Mouse (Mus musculus) T-helper 2 cell (primary cell): ENCODE results near the gene Tbc1d15.
"Not testable (repeated sequence)": the region's sequence is repeated elsewhere in the genome, so short reads cannot be mapped to it uniquely, and the experiment has no call there.

Experiments used
- in situ Hi-C: fragments of 300-600 bp; cut with MboI, MseI; formaldehyde crosslinking; loops from one replicate; pipeline ENCODE4 v1.15.1; 2025; ENCODE audit warnings: high pct_unique_total_duplicates

Tbc1d15 gene

GRCm38 (mm10) chr10:115245488-115245887 is 5.8 kb downstream of the Tbc1d15 start:
- in situ Hi-C loops, result no loop called here

GRCm38 (mm10) chr10:115241082-115241595 is 10.1 kb downstream of the Tbc1d15 start:
- in situ Hi-C loops, result no loop called here

- in situ Hi-C loops, result no loop called here
These were observed 13.3 kb downstream of the Tbc1d15 start for GRCm38 (mm10) chr10:115237931-115238330.

GRCm38 (mm10) chr10:115236733-115237132 is 14.5 kb downstream of the Tbc1d15 start:
- in situ Hi-C loops, result no loop called here

GRCm38 (mm10) chr10:115235501-115235900 is 15.8 kb downstream of the Tbc1d15 start:
- in situ Hi-C loops, result no loop called here

GRCm38 (mm10) chr10:115233798-115234197 is 17.5 kb downstream of the Tbc1d15 start:
- in situ Hi-C loops, result no loop called here

GRCm38 (mm10) chr10:115232513-115232912 is 18.8 kb downstream of the Tbc1d15 start:
- in situ Hi-C loops, result no loop called here

GRCm38 (mm10) chr10:115229023-115229422 is 22.2 kb downstream of the Tbc1d15 start:
- in situ Hi-C loops, result loop anchor here (5.0 kb wide), 1 partner anchor 83 kb away; no protein-coding TSS in a partner anchor

- in situ Hi-C loops, result loop anchor here (5.0 kb wide), 1 partner anchor 86 kb away; no protein-coding TSS in a partner anchor
These were observed 24.7 kb downstream of the Tbc1d15 start for GRCm38 (mm10) chr10:115226586-115226985.

GRCm38 (mm10) chr10:115223845-115224244 is 27.4 kb downstream of the Tbc1d15 start:
- in situ Hi-C loops, result no loop called here

- in situ Hi-C loops, result no loop called here
These were observed 38.2 kb downstream of the Tbc1d15 start for GRCm38 (mm10) chr10:115212916-115213580.

- in situ Hi-C loops, result no loop called here
These were observed 45.4 kb downstream of the Tbc1d15 start for GRCm38 (mm10) chr10:115205825-115206224.

- in situ Hi-C loops, result no loop called here
These were observed 46.0 kb downstream of the Tbc1d15 start for GRCm38 (mm10) chr10:115205284-115205683.

GRCm38 (mm10) chr10:115191214-115191613 is 60.1 kb downstream of the Tbc1d15 start:
- in situ Hi-C loops, result no loop called here

- in situ Hi-C loops, result no loop called here
These were observed 63.9 kb downstream of the Tbc1d15 start for GRCm38 (mm10) chr10:115187390-115187789.

GRCm38 (mm10) chr10:115184697-115185096 is 66.6 kb downstream of the Tbc1d15 start, which contains the start of gene Tph2:
Tph2 (minus strand) TSS chr10:115185022.
- in situ Hi-C loops, result no loop called here

- in situ Hi-C loops, result no loop called here
These were observed 70.2 kb downstream of the Tbc1d15 start for GRCm38 (mm10) chr10:115181034-115181433.

- in situ Hi-C loops, result not testable (repeated sequence)
These were observed 73.2 kb downstream of the Tbc1d15 start for GRCm38 (mm10) chr10:115178019-115178418.

- in situ Hi-C loops, result no loop called here
These were observed 75.7 kb downstream of the Tbc1d15 start for GRCm38 (mm10) chr10:115175591-115175991.

GRCm38 (mm10) chr10:115173336-115173735 is 77.9 kb downstream of the Tbc1d15 start:
- in situ Hi-C loops, result loop anchor here (5.0 kb wide), 1 partner anchor 119 kb away; no protein-coding TSS in a partner anchor

- in situ Hi-C loops, result loop anchor here (5.0 kb wide), 1 partner anchor 121 kb away; no protein-coding TSS in a partner anchor
These were observed 79.9 kb downstream of the Tbc1d15 start for GRCm38 (mm10) chr10:115171351-115171818.

GRCm38 (mm10) chr10:115170496-115171350 is 80.5 kb downstream of the Tbc1d15 start:
- in situ Hi-C loops, result loop anchor here (5.0 kb wide), 1 partner anchor 122 kb away; no protein-coding TSS in a partner anchor
